Mouse (Mus musculus) layer of hippocampus, postnatal 25 days (tissue): ENCODE data around the gene Ccdc36. TPM values are rescaled to one million over a fixed set of nuclear protein-coding genes. Genes with fewer than 3 reads are reported as not detected.

Experiments
- DNase-seq, 2 experiments: peaks; one replicate each; pipeline ENCODE4 v3.0.0; 2022; ENCODE audit warnings: mixed read lengths in 2 of 2, low spot score in 1 of 2; ENCODE audit errors: extremely low spot score in 1 of 2
- total RNA-seq, 2 experiments: library from RNA; stranded (reverse); gene quantifications; 2 replicates each; pipeline ENCODE4 v1.2.3; 2021

The Ccdc36 gene
- total RNA-seq, 2 experiments from 2014 or later = 0.10 to 0.16 TPM

DNA sequence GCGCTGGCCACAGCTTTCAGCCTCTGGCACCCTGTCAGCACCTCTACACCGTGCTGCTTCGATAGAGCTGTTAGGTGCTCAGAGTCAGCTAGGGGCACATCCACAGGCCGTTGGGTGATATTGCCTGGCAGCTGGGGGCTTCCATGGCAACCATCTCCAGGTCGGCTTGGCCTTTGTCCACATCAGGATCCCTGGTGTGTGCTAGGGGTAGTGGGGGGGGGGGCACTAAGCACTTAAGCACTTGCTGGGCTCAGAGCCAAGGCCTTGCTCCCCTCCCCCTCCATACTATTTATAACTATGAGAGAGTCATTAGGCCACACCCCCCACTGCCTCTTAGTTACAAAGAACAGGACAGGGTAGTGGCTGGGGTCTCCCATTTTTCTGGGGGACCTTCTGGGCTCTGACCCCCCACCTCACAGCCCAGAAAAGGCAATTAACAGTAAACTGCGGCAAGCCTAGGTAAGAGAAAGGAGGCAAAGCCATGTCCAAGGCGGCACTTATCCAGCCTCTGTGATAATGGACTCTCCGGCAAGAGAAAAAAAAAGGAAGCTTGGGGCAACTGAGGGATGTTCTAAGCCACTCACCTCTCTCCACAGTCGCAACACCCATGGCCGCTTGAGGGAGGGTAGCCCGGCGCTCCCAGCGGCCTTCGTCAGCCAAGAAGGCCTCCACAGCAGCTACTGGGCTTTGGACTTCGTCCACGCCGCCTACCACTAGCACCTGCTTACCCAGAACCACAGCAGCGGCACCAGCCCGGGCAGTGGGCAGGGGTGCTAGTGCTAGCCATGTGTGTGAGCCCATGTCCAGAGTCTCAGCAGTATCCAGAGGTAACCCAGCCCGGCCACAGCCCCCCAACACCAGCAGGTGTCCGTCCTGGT lies 22.2 kb upstream of the Ccdc36 start:
- DNase-seq = no peak

DNA sequence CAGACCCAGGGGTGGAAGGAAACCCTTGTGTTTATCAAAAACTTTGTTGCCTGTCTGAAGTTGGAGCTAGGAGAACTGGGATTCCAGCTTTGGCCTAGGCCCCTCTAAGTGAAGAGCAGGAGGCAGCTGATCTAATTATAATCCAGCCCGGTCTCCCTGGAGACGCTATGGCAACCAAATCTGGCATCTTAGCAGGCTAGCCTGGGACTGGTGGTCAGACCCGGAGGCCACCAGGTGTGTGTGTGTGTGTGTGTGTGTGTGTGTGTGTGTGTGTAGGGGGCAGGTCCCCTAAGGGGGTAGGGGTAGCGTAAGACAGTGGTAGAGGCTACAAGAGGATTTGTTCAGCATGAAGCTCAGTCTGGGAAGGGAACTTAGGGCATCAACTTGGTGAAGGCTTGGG lies 21.6 kb upstream of the Ccdc36 start:
- DNase-seq = peak in 1 of 2 experiments; percentile 56

DNA sequence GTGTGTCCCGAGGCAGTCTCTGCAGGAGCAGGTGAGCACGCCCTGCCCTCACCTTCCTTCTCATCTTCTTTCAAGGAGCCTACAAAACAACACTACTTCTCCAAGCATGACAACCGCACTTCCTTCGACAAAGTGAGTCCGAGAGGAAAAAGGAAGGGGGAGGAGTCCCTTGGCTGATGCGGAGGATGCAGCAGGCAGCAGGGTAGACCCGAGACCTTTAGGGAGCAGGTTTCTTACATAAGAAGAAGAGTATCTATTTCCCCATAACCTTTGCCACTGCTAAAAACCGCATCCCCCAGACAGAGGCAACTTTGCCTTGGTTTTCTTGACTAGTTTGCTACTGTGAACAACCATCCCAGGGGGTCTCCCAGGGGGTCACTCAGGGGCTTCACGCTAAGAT lies 16.8 kb upstream of the Ccdc36 start:
- DNase-seq = no peak

DNA sequence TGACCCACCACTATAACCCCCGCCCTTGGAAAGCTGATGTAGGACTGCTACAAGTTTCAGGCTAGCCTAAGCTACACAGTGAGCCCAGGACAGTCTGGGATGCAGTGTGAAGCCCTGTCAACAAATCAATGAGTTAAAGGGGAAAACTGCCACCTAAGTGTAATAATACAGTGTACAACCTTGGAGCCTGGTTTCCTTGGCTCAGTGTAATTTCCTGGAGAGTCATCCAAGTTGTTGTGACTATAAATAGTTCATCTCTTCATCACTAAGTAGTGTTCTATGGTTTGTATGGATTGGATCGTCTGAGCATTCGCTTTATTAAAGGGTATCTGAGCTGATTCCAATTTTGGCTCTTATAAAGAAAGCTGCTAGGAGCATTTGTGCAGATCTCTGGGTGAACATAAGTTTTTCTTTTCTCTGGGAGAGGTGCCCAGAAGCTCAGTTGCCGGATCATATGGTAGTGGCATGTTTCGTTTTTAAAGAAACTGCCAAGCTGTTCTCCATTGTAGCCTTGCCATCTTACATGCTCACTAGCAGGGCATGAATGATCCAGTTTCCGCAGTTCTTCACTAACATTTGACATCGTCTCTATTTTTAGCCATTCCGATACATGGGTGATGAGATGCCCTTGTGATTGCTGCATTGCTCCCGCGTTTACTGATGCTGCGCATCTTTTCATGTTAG lies 13.1 kb upstream of the Ccdc36 start:
- DNase-seq = no peak

DNA sequence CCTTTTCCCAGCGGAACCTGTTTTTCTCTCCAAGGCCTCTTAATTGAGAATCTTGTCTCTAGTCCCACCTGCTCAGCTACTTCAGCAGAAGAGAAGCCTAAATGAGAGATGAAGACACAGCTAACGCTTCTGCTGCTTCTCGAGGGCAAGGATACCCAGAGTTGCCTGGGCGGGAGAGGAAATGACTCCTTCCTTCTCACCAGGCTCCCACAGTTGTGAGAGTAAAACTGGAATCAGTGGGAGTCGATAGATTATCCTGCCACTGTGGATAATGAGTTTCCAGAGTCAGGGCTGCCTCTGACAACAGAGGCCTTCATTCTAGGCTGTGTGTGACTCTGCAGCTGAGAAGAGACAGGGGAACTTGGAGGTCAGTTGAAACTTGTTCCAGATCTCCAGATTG lies 12.2 kb upstream of the Ccdc36 start:
- DNase-seq = no peak

DNA sequence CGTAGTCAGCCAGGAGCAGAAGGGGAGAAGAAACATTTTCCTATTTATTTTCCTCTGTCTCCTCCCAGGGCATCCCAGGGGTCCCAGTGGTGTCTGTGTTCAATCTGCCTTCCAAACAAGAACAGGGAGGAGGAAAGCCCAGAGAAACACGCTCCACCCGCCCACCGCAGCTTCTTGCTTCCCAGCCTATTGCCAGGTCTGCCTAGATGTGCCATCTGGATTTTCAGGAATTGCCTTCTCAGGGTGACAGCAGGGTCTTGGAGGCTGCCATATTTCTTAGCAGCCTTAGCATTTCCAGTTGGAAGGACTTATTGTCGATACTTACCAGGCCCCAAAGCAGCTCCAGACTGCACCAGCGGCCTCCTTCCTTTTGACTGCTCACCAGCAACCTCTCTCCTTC lies 10.9 kb upstream of the Ccdc36 start:
- DNase-seq = no peak

DNA sequence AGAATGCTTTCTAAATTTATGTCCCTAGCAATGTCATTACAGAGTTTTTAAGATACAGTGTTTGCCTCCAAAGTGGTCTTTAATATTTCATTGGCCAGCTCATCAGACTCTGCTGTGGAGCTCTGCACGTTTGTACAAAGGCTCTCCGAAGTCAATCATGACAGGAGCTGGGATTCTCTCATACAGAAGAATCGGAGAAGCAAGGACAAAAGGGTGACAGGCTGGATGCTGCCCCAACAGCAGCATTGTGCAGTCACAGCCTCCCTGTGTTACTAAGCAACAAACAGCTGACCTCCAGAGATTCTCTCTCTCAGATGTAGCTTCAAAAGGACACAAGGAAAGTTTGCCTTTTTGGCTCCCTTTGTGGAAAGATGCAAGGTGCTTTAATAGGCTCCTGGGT lies 7.9 kb upstream of the Ccdc36 start, which contains the start of gene BC048562:
Gene BC048562 (plus strand): TSS at position 301 of the 400 bp plus-strand sequence.
- DNase-seq = no peak

DNA sequence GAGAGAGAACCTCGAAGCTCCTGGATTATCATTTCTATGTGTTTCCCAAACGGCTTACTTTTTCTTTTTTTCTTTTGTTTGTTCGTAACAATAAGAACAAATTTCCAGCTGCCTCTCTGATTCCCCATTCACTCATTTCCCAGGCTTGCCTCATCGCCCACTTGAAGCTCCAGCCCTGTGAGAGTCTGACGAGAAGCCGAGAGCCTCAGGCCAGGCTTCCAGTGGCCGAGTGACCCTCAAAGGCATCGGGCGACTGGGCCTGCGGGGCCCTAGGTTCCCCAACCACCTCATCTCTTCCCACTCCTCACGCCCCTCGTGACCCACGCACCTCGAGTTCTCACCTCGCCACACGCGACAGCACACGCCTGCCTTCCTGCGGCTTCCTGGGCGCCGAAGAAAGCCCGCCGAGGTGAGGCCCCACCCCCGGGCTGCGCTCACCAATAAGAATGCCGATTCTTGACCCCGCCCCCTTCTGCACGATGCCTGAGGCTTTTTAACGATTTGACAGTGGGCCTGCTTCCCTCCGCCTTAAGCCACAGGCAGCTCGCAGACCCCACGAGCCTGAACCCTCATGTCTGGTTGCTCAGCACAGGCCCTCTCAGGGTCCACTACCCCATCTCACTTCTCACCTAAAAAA lies 3.3 kb upstream of the Ccdc36 start:
- no peak for DNase-seq

DNA sequence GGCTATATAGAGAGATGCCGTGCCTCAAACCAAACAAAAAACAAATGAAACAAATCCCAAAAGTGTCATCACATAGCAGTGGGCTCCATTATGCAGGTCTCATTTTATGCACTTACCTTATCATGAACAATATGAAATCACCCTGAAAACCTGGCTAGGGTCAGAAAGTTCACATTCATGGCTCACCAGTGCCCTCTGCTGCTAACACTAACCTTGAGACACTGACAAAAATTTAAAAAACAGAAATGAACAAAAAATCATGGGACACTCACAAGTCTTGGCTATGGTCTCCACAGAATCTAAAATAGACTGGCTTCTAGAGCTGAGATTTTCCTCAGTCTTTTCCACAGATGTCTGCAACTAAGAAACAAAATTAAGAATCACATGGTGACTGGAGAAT lies 16.1 kb downstream of the Ccdc36 start:
- peak in 1 of 2 experiments; percentile 48 for DNase-seq

DNA sequence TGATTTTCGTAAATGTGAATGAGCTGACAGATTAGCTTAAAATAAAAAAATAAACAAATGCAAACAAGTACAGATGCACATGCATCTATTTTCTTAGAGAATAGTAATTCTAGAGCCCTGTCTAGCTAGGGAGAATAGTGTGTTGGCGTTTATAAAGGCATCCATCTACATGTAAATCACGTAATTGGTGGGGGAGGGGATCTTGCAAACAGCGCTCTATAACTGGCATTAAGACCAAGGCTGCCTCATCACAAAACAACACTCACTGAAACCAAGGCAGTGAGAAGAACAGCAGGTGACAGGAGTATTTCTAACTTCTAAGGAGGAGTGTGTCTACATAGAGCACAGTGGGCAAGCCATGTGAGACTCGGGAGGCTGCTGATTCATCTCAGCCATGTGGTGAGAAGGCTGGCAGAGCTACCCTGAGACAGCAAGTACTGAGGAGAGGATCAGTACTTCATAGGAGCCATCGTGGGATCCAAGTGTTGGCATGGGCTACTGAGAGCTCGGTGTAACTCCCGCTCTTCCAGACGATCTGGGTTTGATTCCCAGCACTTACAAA lies 16.8 kb downstream of the Ccdc36 start:
- no peak for DNase-seq

DNA sequence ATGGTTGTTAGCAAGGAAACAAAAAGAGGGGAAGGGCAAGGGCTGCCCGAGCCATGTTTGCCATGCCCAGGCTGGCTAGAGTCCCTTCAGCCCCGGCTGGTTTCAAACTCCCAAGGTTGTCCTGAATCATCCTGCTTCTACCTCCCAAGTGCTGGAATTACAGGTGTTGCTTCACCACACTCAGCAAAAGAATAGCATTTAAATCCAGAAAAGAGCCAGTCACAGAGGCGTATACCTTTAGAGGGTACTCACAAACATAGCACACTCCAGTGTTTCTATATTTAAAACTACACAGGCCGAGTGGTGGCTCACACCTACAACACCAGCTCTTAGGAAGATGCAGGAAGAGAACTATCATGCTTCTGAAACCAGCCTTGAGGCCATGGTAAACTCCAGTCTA lies 18.7 kb downstream of the Ccdc36 start:
- no peak for DNase-seq

DNA sequence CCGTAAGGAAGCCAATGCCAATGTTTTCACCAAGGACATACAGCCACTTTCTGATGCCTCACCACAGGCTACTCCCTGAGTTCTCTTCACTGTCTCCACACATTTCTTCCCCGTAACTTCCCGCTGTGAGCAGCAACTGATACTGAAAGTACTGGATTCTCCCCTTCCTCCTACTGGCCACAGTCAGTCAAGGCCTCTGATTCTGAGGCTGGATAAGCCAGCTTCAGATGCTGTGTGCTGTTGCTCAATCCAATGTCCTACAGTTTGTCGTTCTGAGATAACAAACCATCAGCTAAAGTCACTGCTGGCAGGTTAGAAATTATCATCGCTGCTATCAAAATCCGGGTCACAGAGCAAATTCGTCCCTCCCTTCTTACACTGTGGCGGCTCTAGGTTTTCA lies 23.8 kb downstream of the Ccdc36 start:
- no peak for DNase-seq

DNA sequence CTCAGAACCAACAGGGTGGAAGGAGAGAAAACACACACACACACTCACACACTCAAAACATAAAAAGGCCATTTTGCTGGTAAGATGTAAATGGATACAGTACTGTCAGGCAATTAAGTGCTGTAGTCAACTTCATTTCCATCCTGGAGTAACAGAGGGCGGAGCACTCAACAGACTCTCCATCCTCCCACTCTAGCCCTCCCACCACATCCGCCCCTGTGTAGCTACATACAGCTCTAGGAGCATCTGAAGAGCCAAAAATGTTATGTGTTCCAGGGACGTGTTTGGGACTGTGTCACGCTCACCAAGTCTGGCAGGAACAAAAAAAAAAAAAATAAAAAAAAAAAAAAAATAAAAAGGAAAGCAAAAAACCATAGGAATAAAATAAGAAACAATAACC lies 25.2 kb downstream of the Ccdc36 start:
- no peak for DNase-seq

DNA sequence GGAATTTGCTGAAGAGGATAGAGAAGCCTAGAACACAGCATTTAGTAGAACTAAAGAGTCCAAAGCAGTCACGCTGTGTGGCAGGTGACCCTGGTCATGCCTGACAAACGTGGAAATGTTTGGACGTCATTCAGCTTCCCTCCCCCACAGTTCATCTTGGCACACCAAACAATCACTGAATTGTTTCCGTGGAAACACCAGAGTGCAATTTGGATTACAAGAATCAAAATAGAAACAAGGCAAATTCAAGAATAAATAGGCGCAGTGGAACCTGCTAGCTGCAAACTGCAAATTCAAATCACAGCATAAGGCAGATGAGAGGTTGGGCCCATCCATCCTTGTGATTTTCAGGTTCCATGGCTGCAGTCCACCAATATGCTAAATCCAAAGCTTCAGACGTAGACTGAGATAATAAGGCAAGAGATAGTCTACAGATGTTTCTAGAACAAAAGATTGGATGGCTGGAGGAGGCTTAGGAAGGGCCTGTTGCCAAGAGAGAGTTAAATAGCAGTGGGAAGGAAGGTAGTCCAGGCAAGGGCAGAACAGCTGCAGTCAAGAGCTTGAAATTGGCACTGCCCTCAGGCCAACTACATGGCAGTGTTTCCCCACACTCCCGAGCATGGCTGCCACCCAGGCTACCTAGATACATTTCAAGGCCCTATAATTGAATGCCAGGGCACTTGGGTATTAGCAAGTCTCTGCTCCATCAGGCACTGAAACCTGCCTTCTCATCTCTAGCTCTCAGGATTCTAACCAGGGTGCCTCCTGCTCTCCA lies 26.9 kb downstream of the Ccdc36 start:
- peak; percentile 27 to 51 for DNase-seq

DNA sequence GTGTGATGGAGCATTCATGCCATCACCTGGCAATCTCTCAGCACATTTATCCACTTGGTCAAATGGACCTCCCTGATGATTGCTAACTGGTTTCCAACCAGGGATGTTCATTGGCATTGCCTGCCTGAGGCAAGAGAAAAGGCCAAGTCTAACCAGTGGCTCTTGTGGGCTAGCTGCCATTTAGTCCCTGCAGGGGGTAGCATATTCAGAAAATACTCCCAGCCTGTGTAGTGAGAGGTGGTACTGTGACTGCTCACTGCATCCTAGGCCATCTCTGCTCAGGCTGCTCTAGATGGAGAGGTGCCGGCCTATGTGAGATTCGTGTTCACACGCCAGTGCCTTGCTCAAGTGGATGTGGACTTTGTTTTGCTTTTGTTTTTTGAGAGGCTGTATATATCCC lies 30.0 kb downstream of the Ccdc36 start:
- no peak for DNase-seq

DNA sequence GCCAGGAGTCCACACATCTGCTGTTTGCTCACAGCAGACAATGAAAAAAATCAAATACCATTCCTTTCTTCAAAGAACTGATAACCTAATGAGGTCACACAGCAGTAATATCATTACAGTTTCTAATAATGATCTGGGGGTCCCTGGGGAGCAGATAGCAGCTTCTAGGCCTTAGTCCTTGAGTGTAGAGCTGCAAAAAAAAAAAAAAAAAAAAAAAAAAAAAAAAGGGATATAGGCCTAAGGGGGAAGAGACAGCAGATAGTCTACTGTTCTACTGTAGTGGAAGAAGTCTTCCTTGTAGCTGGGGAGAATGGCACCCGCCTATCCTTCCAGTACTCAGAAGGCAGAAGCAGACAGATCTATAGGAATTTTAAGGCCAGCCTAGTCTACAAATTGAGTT lies 32.9 kb downstream of the Ccdc36 start:
- DNase-seq = no peak

DNA sequence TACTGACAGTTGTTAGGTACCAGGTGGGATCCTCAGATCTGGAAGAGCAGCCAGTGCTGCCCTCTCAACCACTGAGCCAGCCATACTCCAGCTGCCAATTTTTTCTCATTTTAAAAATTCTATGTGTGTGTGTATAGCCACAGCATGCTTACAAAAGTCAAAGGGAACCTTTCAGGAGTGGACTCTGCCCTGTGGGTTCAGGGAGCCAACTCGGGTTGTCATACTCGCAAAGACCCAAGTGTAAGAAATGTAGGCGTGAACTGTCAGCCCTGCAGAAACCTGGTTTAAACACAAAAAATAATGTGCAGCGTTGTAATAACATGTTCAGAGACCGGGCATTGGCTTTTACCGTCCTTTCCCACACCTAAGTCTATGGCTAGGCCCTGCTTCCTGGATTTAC lies 34.1 kb downstream of the Ccdc36 start:
- DNase-seq = no peak

DNA sequence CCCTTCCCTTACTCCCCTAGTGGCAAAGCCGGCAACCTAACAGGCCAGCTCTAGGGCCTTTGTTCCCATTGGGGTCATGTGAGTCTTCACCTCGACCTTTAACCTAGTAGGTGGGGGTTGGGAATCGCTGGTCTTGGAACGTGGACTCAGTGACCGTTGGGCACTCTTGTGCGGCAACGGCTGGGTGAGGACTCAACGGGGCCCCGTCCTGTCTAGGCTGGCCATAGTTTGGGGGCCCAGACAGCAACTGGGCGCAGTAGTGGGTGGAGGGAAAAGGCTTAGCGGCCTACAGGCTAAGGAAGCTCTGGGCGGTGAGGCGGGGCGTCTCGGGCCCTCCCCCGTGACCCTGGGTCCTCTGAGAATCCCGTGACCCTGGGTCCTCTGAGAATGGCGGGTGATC lies 35.6 kb downstream of the Ccdc36 start, which contains the start of gene 1700102P08Rik:
Gene 1700102P08Rik (plus strand): TSS at position 130 of the 400 bp plus-strand sequence.
- no peak for DNase-seq

DNA sequence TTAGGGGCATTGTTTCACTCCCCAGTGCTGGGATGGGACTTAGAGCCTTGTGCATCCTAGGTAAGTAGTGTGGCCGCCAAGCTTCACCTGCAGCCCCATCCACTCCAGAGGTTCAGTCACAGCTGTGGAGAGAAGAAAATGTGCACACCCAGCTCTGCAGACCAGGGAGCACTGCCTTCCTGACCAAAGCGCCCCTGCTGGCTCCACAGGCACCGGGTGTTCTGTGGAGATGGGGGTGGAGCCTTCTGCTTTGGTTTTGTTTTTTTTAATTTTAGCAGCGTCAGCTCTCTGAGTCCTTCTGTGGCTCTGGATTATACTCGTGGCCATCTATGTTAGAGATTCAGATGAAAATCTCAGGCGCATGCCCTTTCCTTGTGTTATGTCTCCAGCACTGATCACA lies 39.1 kb downstream of the Ccdc36 start:
- DNase-seq = no peak

DNA sequence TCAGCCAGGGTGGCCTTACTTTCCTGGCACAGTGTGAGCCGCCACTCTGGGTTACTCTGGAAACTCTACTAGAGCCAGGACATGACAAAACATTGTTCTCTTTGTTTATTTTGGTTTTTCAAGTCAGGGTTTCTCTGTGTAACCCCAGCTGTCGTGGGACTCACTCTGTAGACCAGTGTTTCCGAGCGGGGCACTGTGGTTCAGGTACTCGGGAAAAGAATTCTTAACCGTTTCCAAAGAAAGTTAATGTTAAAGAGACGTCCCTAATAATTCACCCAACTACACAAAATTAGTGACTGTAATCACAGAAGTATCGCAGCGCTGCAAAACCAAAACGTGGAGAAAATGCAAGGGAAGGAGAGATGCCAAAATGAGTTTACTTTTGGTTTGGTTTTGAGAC lies 39.7 kb downstream of the Ccdc36 start:
- no peak for DNase-seq
